In the genomic region with DNA sequence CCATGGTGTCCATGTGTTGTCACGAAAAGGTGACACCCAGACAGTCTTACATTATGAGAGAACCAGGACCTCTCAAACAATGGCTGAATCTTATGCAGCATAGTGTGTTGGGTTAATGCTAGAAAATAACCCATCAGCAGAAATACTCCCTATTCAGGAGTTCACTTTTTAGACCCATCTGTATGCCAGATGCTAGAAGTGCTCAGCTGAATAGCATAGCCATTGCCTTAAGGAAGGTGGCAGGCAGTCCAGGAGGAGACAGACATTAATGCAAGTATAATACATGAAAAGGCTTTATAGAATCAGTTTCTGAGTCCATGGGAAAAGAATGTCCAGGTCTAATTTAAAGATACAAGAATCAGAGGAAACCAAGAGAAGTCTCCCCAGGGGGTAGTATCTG, we compare ENCODE assay signal across 19 mouse cellular contexts.
A peak's percentile ranks its signal among the peaks of the same experiment; 100 is the strongest.
DNase-seq lines count a peak whose midpoint lies in the region; ATAC-seq lines count a peak whose summit lies in the region.
"Had no signal": no experiment of that assay in that cellular context is flagged by ENCODE, and none has a peak within 500 bp of the region (broad histone marks: within the 10 kb centered on the region; RNA-seq: fewer than 3 reads in every experiment).

No protein-coding gene starts in this region.

- 89% methylated on average over 1 of the region's 1 CpGs for WGBS in midbrain, embryonic 12.5 days
- 88% methylated on average over 1 of the region's 1 CpGs for WGBS in midbrain, embryonic 14.5 days
- WGBS in embryonic facial prominence, embryonic 14.5 days = 55% methylated on average over 1 of the region's 1 CpGs
- WGBS in limb, embryonic 13.5 days = 80% methylated on average over 1 of the region's 1 CpGs
- 80% methylated on average over 1 of the region's 1 CpGs for WGBS in neural tube, embryonic 14.5 days

- no peak overlapping the region for H3K4me2 ChIP-seq in midbrain, embryonic 12.5 days (replicated peaks)
- H3K4me2 ChIP-seq in midbrain, embryonic 14.5 days (ENCODE audit: low read length) = no peak overlapping the region
- H3K4me2 ChIP-seq in embryonic facial prominence, embryonic 14.5 days (ENCODE audit: low read depth, low read length) = no peak overlapping the region
- no peak overlapping the region for H3K4me2 ChIP-seq in limb, embryonic 13.5 days (replicated peaks)
- no peak overlapping the region for H3K4me2 ChIP-seq in neural tube, embryonic 14.5 days (ENCODE audit: low read depth, low read length)
- H3K4me2 ChIP-seq: heart, embryonic 12.5 days; limb, embryonic 15.5 days had no signal

- H3K27me3 ChIP-seq in midbrain, embryonic 12.5 days = no peaks in the 10 kb centered on the region
- no peaks in the 10 kb centered on the region for H3K27me3 ChIP-seq in midbrain, embryonic 14.5 days (ENCODE audit: control insufficient read depth, insufficient read depth, low read length)
- H3K27me3 ChIP-seq in embryonic facial prominence, embryonic 14.5 days (replicated peaks; ENCODE audit: control insufficient read depth, insufficient read depth, low read length) = no peaks in the 10 kb centered on the region
- no peaks in the 10 kb centered on the region for H3K27me3 ChIP-seq in limb, embryonic 13.5 days
- H3K27me3 ChIP-seq in neural tube, embryonic 14.5 days (ENCODE audit: control insufficient read depth, insufficient read depth, low read length) = no peaks in the 10 kb centered on the region
- H3K27me3 ChIP-seq: heart, embryonic 12.5 days; limb, embryonic 15.5 days; megakaryocyte, embryonic 14.5 days had no signal

- no peaks in the 10 kb centered on the region for H3K4me1 ChIP-seq in midbrain, embryonic 12.5 days
- H3K4me1 ChIP-seq in midbrain, embryonic 14.5 days (ENCODE audit: control insufficient read depth, insufficient read depth, low read length) = peaks cover 3% of the 10 kb centered on the region; the same call in 1 of the 2 replicates
- no peaks in the 10 kb centered on the region for H3K4me1 ChIP-seq in embryonic facial prominence, embryonic 14.5 days (ENCODE audit: control insufficient read depth, insufficient read depth, low read length)
- H3K4me1 ChIP-seq in limb, embryonic 13.5 days = peaks cover 22% of the 10 kb centered on the region
- no peaks in the 10 kb centered on the region for H3K4me1 ChIP-seq in neural tube, embryonic 14.5 days (ENCODE audit: control insufficient read depth, insufficient read depth, low read length)
- H3K4me1 ChIP-seq: heart, embryonic 12.5 days had no signal

- no peak for ATAC-seq in midbrain, embryonic 12.5 days (ENCODE audit: low FRiP score, low read depth)
- ATAC-seq in midbrain, embryonic 14.5 days (ENCODE audit: low FRiP score, low TSS enrichment) = no peak
- no peak; the same call in 1 of the 2 replicates for ATAC-seq in embryonic facial prominence, embryonic 14.5 days (ENCODE audit: low read depth)
- ATAC-seq in limb, embryonic 13.5 days (ENCODE audit: low FRiP score, low read depth) = peak; percentile 63; the same call in 1 of the 2 replicates
- peak; percentile 38; the same call in 1 of the 2 replicates for ATAC-seq in neural tube, embryonic 14.5 days (ENCODE audit: low read depth)
- ATAC-seq: intestine, embryonic 16.5 days had no signal

- no peak overlapping the region for H3K9ac ChIP-seq in midbrain, embryonic 12.5 days (replicated peaks)
- H3K9ac ChIP-seq in midbrain, embryonic 14.5 days (replicated peaks; ENCODE audit: low read length) = no peak overlapping the region
- no peak overlapping the region for H3K9ac ChIP-seq in embryonic facial prominence, embryonic 14.5 days (ENCODE audit: low read depth, low read length)
- H3K9ac ChIP-seq in limb, embryonic 13.5 days = no peak overlapping the region
- H3K9ac ChIP-seq in neural tube, embryonic 14.5 days (replicated peaks; ENCODE audit: low read depth, low read length) = no peak overlapping the region
- H3K9ac ChIP-seq: heart, embryonic 12.5 days; limb, embryonic 15.5 days had no signal

- H3K27ac ChIP-seq in midbrain, embryonic 12.5 days (replicated peaks) = 0 out of 2 replicates have a peak overlapping the region, but pooled peaks have one; percentile 25
- no peak overlapping the region; the same call in 1 of the 2 replicates for H3K27ac ChIP-seq in midbrain, embryonic 14.5 days (replicated peaks; ENCODE audit: low read depth, low read length)
- H3K27ac ChIP-seq in embryonic facial prominence, embryonic 14.5 days (replicated peaks; ENCODE audit: low read depth, low read length) = no peak overlapping the region
- H3K27ac ChIP-seq in limb, embryonic 13.5 days = no peak overlapping the region
- no peak overlapping the region for H3K27ac ChIP-seq in neural tube, embryonic 14.5 days (ENCODE audit: low read depth, low read length)
- H3K27ac ChIP-seq: forebrain, embryonic 10.5 days; limb, embryonic 15.5 days had no signal

- no peak for DNase-seq in midbrain, embryonic 14.5 days
- peak; percentile 51 for DNase-seq in embryonic facial prominence, embryonic 14.5 days (ENCODE audit: low spot score)
- no peak for DNase-seq in layer of hippocampus, postnatal 10 days (ENCODE audit: low spot score in 2 of 2)
- no peak for DNase-seq in right cerebral cortex, postnatal 14 days
- DNase-seq in gastrocnemius, adult 8-10 months (ENCODE audit: low spot score in 2 of 2) = no peak
- DNase-seq: cerebellum, adult 9-11 months; gastrocnemius, postnatal 25 days; heart, postnatal 36 days; layer of hippocampus, postnatal 36 days; lung, postnatal 14 days; thymus, adult 18-20 months had no signal

- no peak overlapping the region for H3K4me3 ChIP-seq in midbrain, embryonic 12.5 days
- H3K4me3 ChIP-seq in midbrain, embryonic 14.5 days (replicated peaks; ENCODE audit: low read depth, low read length) = no peak overlapping the region
- no peak overlapping the region for H3K4me3 ChIP-seq in embryonic facial prominence, embryonic 14.5 days (ENCODE audit: low read depth, low read length)
- H3K4me3 ChIP-seq in limb, embryonic 13.5 days = no peak overlapping the region
- no peak overlapping the region for H3K4me3 ChIP-seq in neural tube, embryonic 14.5 days (ENCODE audit: low read depth, low read length)
- H3K4me3 ChIP-seq: forebrain, embryonic 10.5 days; heart, embryonic 12.5 days; limb, embryonic 15.5 days; megakaryocyte, embryonic 14.5 days had no signal

- no peaks in the 10 kb centered on the region for H3K9me3 ChIP-seq in midbrain, embryonic 12.5 days
- no peaks in the 10 kb centered on the region for H3K9me3 ChIP-seq in midbrain, embryonic 14.5 days (ENCODE audit: control insufficient read depth, low read length)
- H3K9me3 ChIP-seq in embryonic facial prominence, embryonic 14.5 days (ENCODE audit: control insufficient read depth, low read length) = no peaks in the 10 kb centered on the region
- no peaks in the 10 kb centered on the region for H3K9me3 ChIP-seq in limb, embryonic 13.5 days
- no peaks in the 10 kb centered on the region for H3K9me3 ChIP-seq in neural tube, embryonic 14.5 days (ENCODE audit: control insufficient read depth, low read length)
- H3K9me3 ChIP-seq: forebrain, embryonic 10.5 days; heart, embryonic 12.5 days; limb, embryonic 15.5 days; megakaryocyte, embryonic 14.5 days had no signal

- H3K36me3 ChIP-seq in midbrain, embryonic 12.5 days = no peaks in the 10 kb centered on the region
- 0 out of 2 replicates have a peak, but pooled peaks cover 6% of the 10 kb centered on the region for H3K36me3 ChIP-seq in midbrain, embryonic 14.5 days (ENCODE audit: control insufficient read depth, insufficient read depth, low read length)
- no peaks in the 10 kb centered on the region for H3K36me3 ChIP-seq in embryonic facial prominence, embryonic 14.5 days (ENCODE audit: control insufficient read depth, insufficient read depth, low read length)
- H3K36me3 ChIP-seq in limb, embryonic 13.5 days = no peaks in the 10 kb centered on the region
- no peaks in the 10 kb centered on the region for H3K36me3 ChIP-seq in neural tube, embryonic 14.5 days (ENCODE audit: control insufficient read depth, insufficient read depth, low read length)
- H3K36me3 ChIP-seq: forebrain, embryonic 10.5 days; heart, embryonic 12.5 days; limb, embryonic 15.5 days had no signal

Comparison
In these comparisons a context has a peak if more than half of its experiments do, and no peak if none do; other contexts are left out.
1. ATAC-seq: peak in limb, embryonic 13.5 days (single experiment) and neural tube, embryonic 14.5 days (single experiment); none in midbrain, embryonic 12.5 days (single experiment), midbrain, embryonic 14.5 days (single experiment) and embryonic facial prominence, embryonic 14.5 days (single experiment).